Mouse (Mus musculus) adrenal gland, adult (tissue): ENCODE results near the gene Map4k1.

Experiments
- DNase-seq, 2 experiments: peaks; one replicate each; pipeline ENCODE4 v3.0.0; 2022 to 2023; ENCODE audit warnings: low spot score in 1 of 2; ENCODE audit not compliant: inconsistent age in 2 of 2

The Map4k1 gene

GRCm38 (mm10) chr7:29022479-29022878, 40.6 kb downstream of the Map4k1 start:
- no peak for DNase-seq

GRCm38 (mm10) chr7:29023514-29023913, 41.7 kb downstream of the Map4k1 start:
- DNase-seq, result no peak

GRCm38 (mm10) chr7:29025566-29025965, 43.7 kb downstream of the Map4k1 start:
- no peak for DNase-seq

GRCm38 (mm10) chr7:29026195-29026594, 44.3 kb downstream of the Map4k1 start:
- DNase-seq, result no peak

- DNase-seq, result no peak
Observed at GRCm38 (mm10) chr7:29026811-29027210, 45.0 kb downstream of the Map4k1 start.

GRCm38 (mm10) chr7:29028761-29029160, 46.9 kb downstream of the Map4k1 start:
- DNase-seq, result no peak

GRCm38 (mm10) chr7:29029690-29030656, 48.1 kb downstream of the Map4k1 start:
- DNase-seq, result no peak

- no peak for DNase-seq
Observed at GRCm38 (mm10) chr7:29031641-29032040, 49.8 kb downstream of the Map4k1 start.

GRCm38 (mm10) chr7:29032685-29033084, 50.8 kb downstream of the Map4k1 start:
- no peak for DNase-seq

- DNase-seq, result no peak
Observed at GRCm38 (mm10) chr7:29037261-29037660, 55.4 kb downstream of the Map4k1 start.

- DNase-seq, result peak; percentile 76 to 95
Observed at GRCm38 (mm10) chr7:29039604-29039984, 57.7 kb downstream of the Map4k1 start.

GRCm38 (mm10) chr7:29039985-29040661, 58.3 kb downstream of the Map4k1 start:
- peak in 1 of 2 experiments; percentile 26 for DNase-seq

GRCm38 (mm10) chr7:29041194-29041593, 59.3 kb downstream of the Map4k1 start:
- DNase-seq, result no peak

GRCm38 (mm10) chr7:29043016-29043673, 61.3 kb downstream of the Map4k1 start:
- peak; percentile 53 to 88 for DNase-seq

GRCm38 (mm10) chr7:29043674-29044057, 61.8 kb downstream of the Map4k1 start:
- DNase-seq, result no peak

GRCm38 (mm10) chr7:29044302-29044701, 62.5 kb downstream of the Map4k1 start:
- DNase-seq, result no peak

- DNase-seq, result no peak
Observed at GRCm38 (mm10) chr7:29046533-29046932, 64.7 kb downstream of the Map4k1 start.

- DNase-seq, result no peak
Observed at GRCm38 (mm10) chr7:29048070-29048469, 66.2 kb downstream of the Map4k1 start.

GRCm38 (mm10) chr7:29048615-29049014, 66.8 kb downstream of the Map4k1 start:
- DNase-seq, result no peak

GRCm38 (mm10) chr7:29050797-29051196, 68.9 kb downstream of the Map4k1 start:
- peak in 1 of 2 experiments; percentile 45 for DNase-seq

GRCm38 (mm10) chr7:29052821-29053220, 71.0 kb downstream of the Map4k1 start:
- no peak for DNase-seq
